Comparison of ENCODE assay signal across 8 mouse cellular contexts in genomic region chr4:44756134-44756951, GRCm38 (mm10). TPM values are rescaled to one million over a fixed set of nuclear protein-coding genes. Genes with fewer than 3 reads are reported as not detected.
DNase-seq lines count a peak whose midpoint lies in the region; ATAC-seq lines count a peak whose summit lies in the region.

No protein-coding gene starts in this region.

- peak overlapping the region; percentile 92 for H3K4me3 ChIP-seq in hindbrain, embryonic 11.5 days (ENCODE audit: low read depth, low read length)

- H3K4me2 ChIP-seq in hindbrain, embryonic 11.5 days (replicated peaks; ENCODE audit: low read depth, low read length): peak overlapping the region; percentile 62

- H3K4me1 ChIP-seq in hindbrain, embryonic 11.5 days (replicated peaks; ENCODE audit: control insufficient read depth, insufficient read depth, low read length): no peaks in the 10 kb centered on the region

- under 1% methylated on average over 60 of the region's 60 CpGs for WGBS in hindbrain, embryonic 11.5 days

- H3K27ac ChIP-seq in hindbrain, embryonic 11.5 days (ENCODE audit: low read depth, low read length): peak overlapping the region; percentile 94

- no peaks in the 10 kb centered on the region for H3K36me3 ChIP-seq in hindbrain, embryonic 11.5 days (ENCODE audit: control insufficient read depth, insufficient read depth, low read length)

- H3K27me3 ChIP-seq in hindbrain, embryonic 11.5 days (ENCODE audit: control insufficient read depth, insufficient read depth, low read length): no peaks in the 10 kb centered on the region

- H3K9me3 ChIP-seq in hindbrain, embryonic 11.5 days (ENCODE audit: control insufficient read depth, low read length): no peaks in the 10 kb centered on the region

- peak; percentile 97 for DNase-seq in Muller cell, postnatal 12 days (ENCODE audit: inconsistent ontology term)
- DNase-seq in cerebellum, adult 9-11 months: peak; percentile 94
- DNase-seq in frontal cortex, adult 2 months (ENCODE audit: extremely low spot score in 1 of 2, low spot score in 1 of 2): peak; percentile 91 to 94
- DNase-seq in hindbrain, embryonic 11.5 days (ENCODE audit: low spot score): peak; percentile 93
- DNase-seq in layer of hippocampus, postnatal 10 days (ENCODE audit: low spot score in 2 of 2): peak; percentile 91
- DNase-seq in lung, postnatal 10 days: peak; percentile 97
- DNase-seq in ovary, postnatal 36 days (ENCODE audit: low spot score): peak; percentile 91
- peak; percentile 90 for DNase-seq in thymus, postnatal 25 days

- peak overlapping the region; percentile 95 for H3K9ac ChIP-seq in hindbrain, embryonic 11.5 days (ENCODE audit: low read depth, low read length)

- ATAC-seq in hindbrain, embryonic 11.5 days (ENCODE audit: low FRiP score): peak; percentile 99

RNA-seq across cellular contexts. Expression of gene Zcchc7, which starts 0.7 kb away (rescaled TPM):
- 69.6 and 73.2 TPM in 2 replicates for polyA plus RNA-seq in frontal cortex, adult 2 months (2012; rRNA removed)
- 24.4 and 31.3 TPM in 2 replicates for polyA plus RNA-seq in hindbrain, embryonic 11.5 days (2014; fragmentation: Nextera tagmentation; extraction: Ambion mirVana)
- total RNA-seq in layer of hippocampus, postnatal 10 days (2021): 10 to 100 TPM; 60.2 to 72.6 TPM

RNA-seq across cellular contexts. Expression of gene Pax5, which starts 46.1 kb away (rescaled TPM):
- 0.04 and 0.08 TPM in 2 replicates for polyA plus RNA-seq in frontal cortex, adult 2 months (2012; rRNA removed)
- polyA plus RNA-seq in hindbrain, embryonic 11.5 days (2014; fragmentation: Nextera tagmentation; extraction: Ambion mirVana): 3.3 and 4.8 TPM in 2 replicates
- total RNA-seq in layer of hippocampus, postnatal 10 days (2021): 1 to 10 TPM in 1 of 2 experiments, under 1 TPM in 1; 0.38 to 1.1 TPM

Comparison
In these comparisons a context has a peak if more than half of its experiments do, and no peak if none do; other contexts are left out.
1. Peak in every context shown above with its lines: DNase-seq, ATAC-seq, H3K4me3 ChIP-seq and H3K27ac ChIP-seq.